Mouse (Mus musculus) neural tube, embryonic 11.5 days (tissue): ENCODE measurements around the gene Pcyt2. TPM values are rescaled to one million over a fixed set of nuclear protein-coding genes. Genes with fewer than 3 reads are reported as not detected.

Experiments
- ATAC-seq: fragments of 200-750 bp; cut with Nextera tagmentation; 2 replicates; pipeline ENCODE4 v1.8.0; 2017; ENCODE audit warnings: moderate number of reproducible peaks, mild to moderate bottlenecking, moderate TSS enrichment, moderate library complexity; ENCODE audit not compliant: insufficient read depth, low FRiP score, low TSS enrichment
- DNase-seq: peaks from one replicate; pipeline ENCODE4 v3.0.0-alpha.2; 2015; ENCODE audit warnings: low spot score
- H3K27ac ChIP-seq: fragments of 300-500 bp; sonication (generic); 2 replicates; pipeline ENCODE4 v1.5.1; 2014; ENCODE audit warnings: low read depth, mild to moderate bottlenecking, low read length
- H3K27me3 ChIP-seq: fragments of 300-500 bp; sonication (generic); 2 replicates; pipeline ENCODE4 v1.6.1; 2014; ENCODE audit warnings: mild to moderate bottlenecking, low read length, mixed read lengths; ENCODE audit not compliant: control insufficient read depth, insufficient read depth
- H3K36me3 ChIP-seq: fragments of 300-500 bp; sonication (generic); 2 replicates; pipeline ENCODE4 v1.6.1; 2014; ENCODE audit warnings: mild to moderate bottlenecking, low read length, moderate library complexity, mixed read lengths; ENCODE audit not compliant: control insufficient read depth, insufficient read depth
- H3K4me1 ChIP-seq: fragments of 300-500 bp; sonication (generic); 2 replicates; pipeline ENCODE4 v1.6.1; 2014; ENCODE audit warnings: low read length, mixed read lengths; ENCODE audit not compliant: control insufficient read depth, insufficient read depth
- H3K4me2 ChIP-seq: fragments of 300-500 bp; sonication (generic); 2 replicates; pipeline ENCODE4 v1.6.1; 2014; ENCODE audit warnings: low read depth, mild to moderate bottlenecking, moderate library complexity
- H3K4me3 ChIP-seq: fragments of 300-500 bp; sonication (generic); 2 replicates; pipeline ENCODE4 v1.5.1; 2014; ENCODE audit warnings: low read depth, low read length
- H3K9ac ChIP-seq: fragments of 300-500 bp; sonication (generic); 2 replicates; pipeline ENCODE4 v1.6.1; 2014; ENCODE audit warnings: mild to moderate bottlenecking, low read length
- H3K9me3 ChIP-seq: fragments of 300-500 bp; sonication (generic); 2 replicates; pipeline ENCODE4 v1.6.1; 2016; ENCODE audit warnings: low read length; ENCODE audit not compliant: control insufficient read depth
- WGBS: fragments of 180-500 bp; shearing (Covaris S2); extraction: QIAGEN DNeasy Blood & Tissue Kit; methylation state at CpG from one replicate; pipeline ENCODE4 v1.1.7; 2014; 5-methylcytosine and 5-hydroxymethylcytosine counted together
- polyA plus RNA-seq: library from polyadenylated mRNA; unstranded; fragments of >200 nt; fragmentation: Nextera tagmentation; extraction: Ambion mirVana; gene quantifications from 2 replicates; pipeline ENCODE4 v1.2.1, GENCODE M21; 2014

Pcyt2 gene
- polyA plus RNA-seq, 1 experiment from 2014 or later, result 118 TPM

DNA sequence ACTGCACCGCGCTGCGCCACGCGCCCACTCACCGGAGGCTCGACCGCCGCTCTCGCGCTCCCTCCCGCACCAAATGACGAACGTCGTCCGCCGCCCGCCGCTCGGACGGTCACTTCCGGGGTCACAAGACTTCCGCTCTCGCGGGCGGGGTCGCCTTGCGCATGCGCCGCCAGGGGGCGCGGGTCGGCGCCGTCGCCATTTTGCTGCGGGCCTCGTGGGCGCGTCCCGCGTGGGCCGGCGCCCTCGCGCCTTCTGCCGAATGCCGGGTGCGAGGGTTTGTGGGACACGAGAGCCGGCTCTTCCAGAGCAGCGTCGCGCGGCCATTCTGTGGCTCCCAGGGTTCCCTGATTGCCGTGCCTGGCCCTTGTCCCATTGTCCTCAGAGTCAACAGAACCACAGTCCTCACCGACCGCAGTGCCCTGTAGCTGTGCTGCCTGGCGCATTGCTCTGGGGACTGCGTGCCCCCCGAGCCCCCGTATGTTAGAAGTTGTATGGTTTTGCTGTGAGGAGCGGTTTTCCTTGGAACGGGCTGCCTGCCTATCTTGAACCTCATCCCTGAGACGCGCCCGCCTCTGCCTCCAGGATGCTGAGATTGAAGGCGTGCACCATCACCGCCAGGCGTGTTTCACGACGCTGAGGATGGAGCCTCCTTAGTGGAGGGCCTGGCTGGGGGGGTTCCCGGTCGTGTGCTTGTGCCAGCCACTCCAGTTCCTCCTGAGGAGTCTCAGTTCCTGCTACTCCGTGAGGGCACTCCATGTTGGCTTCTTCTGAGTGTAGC lies 36.1 kb downstream of the Pcyt2 start, which contains the start of gene Arhgdia:
Arhgdia (minus strand) TSS at position 135 of the 778 bp plus-strand sequence.
- DNase-seq (peak; percentile 90), ATAC-seq (peak; percentile 69)
- H3K9me3 ChIP-seq, result peaks cover 3% of the 10 kb centered on the region; the same call in 1 of the 2 replicates
- peak within 1 kb of the TSS; percentile 96 for H3K4me2 ChIP-seq
- no peaks in the 10 kb centered on the region for H3K27me3 ChIP-seq
- H3K4me3 ChIP-seq, result peak within 1 kb of the TSS; percentile 98
- 7% methylated on average over 56 of the region's 75 CpGs for WGBS
- H3K36me3 ChIP-seq, result peaks cover 35% of the 10 kb centered on the region
- H3K4me1 ChIP-seq, result peaks cover 7% of the 10 kb centered on the region
- H3K27ac ChIP-seq, result peak within 1 kb of the TSS; percentile 76
- peak within 1 kb of the TSS; percentile 71 for H3K9ac ChIP-seq

DNA sequence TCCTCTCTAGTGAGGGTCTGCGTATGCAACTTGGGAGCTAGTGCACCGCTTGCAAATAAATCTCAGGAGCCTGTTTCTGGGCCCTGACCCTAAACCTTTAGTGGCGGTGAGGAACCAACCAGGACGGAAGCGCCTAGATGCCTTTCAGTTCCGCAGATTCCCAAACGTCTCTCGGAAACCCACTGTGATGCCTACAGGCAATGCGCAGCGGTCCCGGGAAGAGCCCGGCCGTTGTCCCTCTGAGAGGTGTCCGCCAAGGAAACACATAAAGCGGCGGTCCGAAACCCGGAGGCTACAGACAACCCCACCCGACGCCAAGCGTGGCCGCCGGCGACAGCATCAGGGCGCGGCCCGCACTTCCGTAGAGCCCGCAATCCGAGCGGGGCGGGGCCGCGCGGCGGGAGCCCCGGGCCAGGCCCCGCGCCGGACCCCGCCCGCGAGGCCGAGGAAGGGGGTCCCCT lies 36.8 kb downstream of the Pcyt2 start:
- 1% methylated on average over 32 of the region's 44 CpGs for WGBS
- peak; percentile 49 for DNase-seq
- peak; percentile 35 for ATAC-seq
- H3K4me1 ChIP-seq, result peaks cover 7% of the 10 kb centered on the region
- H3K27me3 ChIP-seq, result no peaks in the 10 kb centered on the region
- H3K4me3 ChIP-seq, result peak overlapping the region; percentile 98
- peak overlapping the region; percentile 76 for H3K27ac ChIP-seq
- peak overlapping the region; percentile 96 for H3K4me2 ChIP-seq
- peak overlapping the region; percentile 71 for H3K9ac ChIP-seq
- H3K9me3 ChIP-seq, result peaks cover 3% of the 10 kb centered on the region; the same call in 1 of the 2 replicates
- peaks cover 28% of the 10 kb centered on the region for H3K36me3 ChIP-seq

DNA sequence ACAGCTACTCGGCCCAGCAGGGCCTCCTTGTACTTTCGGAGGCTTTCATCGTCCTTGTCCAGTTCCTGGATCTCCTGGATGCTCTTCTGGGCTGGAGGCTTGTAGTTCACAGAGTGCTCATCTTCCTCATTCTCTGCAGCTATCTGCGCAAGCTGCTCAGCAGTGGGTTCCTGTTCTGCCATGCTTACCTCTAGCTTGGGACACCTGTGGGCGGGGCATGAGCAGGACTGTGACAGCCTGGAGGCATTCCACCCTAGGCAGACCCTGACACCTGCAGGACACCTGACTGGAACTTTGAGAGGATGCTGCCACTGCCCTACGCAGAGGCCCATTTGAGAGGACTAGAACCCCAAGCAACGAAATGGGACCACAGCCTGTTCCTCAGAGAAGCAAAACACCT lies 37.5 kb downstream of the Pcyt2 start:
- H3K27ac ChIP-seq, result no peak overlapping the region
- peaks cover 7% of the 10 kb centered on the region for H3K4me1 ChIP-seq
- peak overlapping the region; percentile 71 for H3K9ac ChIP-seq
- H3K4me2 ChIP-seq, result peak overlapping the region; percentile 96
- H3K4me3 ChIP-seq, result peak overlapping the region; percentile 98
- H3K9me3 ChIP-seq, result peaks cover 3% of the 10 kb centered on the region; the same call in 1 of the 2 replicates
- ATAC-seq, result no peak; the same call in 1 of the 2 replicates
- 65% methylated on average over 7 of the region's 7 CpGs for WGBS
- DNase-seq, result no peak
- H3K27me3 ChIP-seq, result no peaks in the 10 kb centered on the region
- peaks cover 23% of the 10 kb centered on the region for H3K36me3 ChIP-seq

DNA sequence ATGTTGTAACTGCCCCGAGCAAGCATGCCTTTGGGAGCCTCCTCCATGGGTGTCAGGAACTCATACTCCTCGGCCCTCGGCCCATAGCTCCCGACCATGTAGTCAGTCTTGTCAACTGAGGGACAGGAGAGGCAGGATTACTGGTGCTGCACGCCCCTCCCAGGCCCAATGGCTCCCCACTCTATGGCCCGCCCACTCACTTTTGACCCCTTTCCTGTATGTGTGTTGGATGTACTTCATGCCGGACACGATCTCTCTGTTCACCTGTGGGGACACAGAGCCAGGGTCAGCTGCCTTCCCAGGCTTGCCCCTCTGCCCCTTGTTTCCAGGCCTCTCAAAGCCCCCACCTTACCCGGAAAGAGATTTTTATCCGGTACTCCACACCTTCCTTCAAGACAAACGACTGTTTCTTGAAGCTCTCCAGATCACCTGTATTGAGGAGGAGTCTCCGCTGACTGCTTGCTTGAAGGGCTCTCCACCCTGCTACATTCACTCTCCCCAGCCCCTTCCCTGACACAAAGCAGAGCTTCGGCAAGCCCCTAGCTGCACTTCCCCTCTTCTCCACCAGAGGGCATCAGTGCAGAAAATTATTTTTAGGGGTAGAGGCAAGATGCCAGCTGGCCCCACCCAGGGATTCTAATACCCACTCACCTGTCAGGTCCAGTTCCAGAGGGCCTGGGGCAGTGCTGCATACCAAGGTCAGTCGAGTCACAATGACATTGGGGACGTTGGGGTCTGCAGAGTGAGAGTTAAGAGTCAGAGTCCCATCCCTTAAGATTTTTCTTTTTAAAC lies 38.2 kb downstream of the Pcyt2 start:
- no peak for ATAC-seq
- Histone ChIP-seq H3K4me3 (peak overlapping the region; percentile 98), H3K27ac (no peak overlapping the region), H3K27me3 (no peaks in the 10 kb centered on the region), H3K4me1 (peaks cover 8% of the 10 kb centered on the region), H3K9ac (no peak overlapping the region), H3K36me3 (peaks cover 23% of the 10 kb centered on the region), H3K4me2 (peak overlapping the region; percentile 96), H3K9me3 (peaks cover 3% of the 10 kb centered on the region; the same call in 1 of the 2 replicates)
- peak; percentile 86 for DNase-seq
- WGBS, result 66% methylated on average over 15 of the region's 15 CpGs

DNA sequence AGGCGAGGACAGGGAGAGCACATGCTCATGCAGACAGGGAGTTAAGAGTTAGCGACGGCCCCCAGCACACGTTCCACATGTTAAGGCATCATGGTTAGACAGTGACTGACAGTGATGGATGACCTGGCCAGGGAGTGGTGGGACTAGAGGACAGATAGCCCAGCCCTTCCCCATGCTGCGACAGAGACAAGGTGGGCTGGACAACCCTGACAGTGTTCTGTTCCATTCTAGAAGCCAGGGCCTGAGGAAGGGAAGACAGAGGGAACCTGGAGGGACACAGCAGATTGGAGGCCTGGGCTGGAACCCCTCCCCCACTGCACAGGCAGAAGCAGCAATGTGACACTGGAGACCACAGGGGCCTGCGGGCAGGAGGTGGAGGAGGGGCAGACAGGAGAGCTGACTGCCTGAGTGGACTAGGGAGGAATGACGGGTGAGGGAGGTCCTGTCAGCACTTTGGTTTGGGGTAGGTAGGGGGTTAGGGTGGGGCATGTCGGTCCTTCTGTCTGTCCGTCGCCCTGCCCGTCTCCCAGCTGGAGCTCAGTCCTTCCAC lies 39.0 kb downstream of the Pcyt2 start:
- no peaks in the 10 kb centered on the region for H3K27me3 ChIP-seq
- 86% methylated on average over 11 of the region's 11 CpGs for whole genome bisulfite sequencing
- no peak for ATAC-seq
- DNase-seq, result no peak
- peaks cover 21% of the 10 kb centered on the region for H3K36me3 ChIP-seq
- H3K27ac ChIP-seq, result no peak overlapping the region
- H3K4me2 ChIP-seq, result no peak overlapping the region
- H3K4me1 ChIP-seq, result peaks cover 13% of the 10 kb centered on the region
- peaks cover under 1% of the 10 kb centered on the region; the same call in 1 of the 2 replicates for H3K9me3 ChIP-seq
- no peak overlapping the region for H3K4me3 ChIP-seq
- peak overlapping the region; percentile 26; the same call in 1 of the 2 replicates for H3K9ac ChIP-seq

DNA sequence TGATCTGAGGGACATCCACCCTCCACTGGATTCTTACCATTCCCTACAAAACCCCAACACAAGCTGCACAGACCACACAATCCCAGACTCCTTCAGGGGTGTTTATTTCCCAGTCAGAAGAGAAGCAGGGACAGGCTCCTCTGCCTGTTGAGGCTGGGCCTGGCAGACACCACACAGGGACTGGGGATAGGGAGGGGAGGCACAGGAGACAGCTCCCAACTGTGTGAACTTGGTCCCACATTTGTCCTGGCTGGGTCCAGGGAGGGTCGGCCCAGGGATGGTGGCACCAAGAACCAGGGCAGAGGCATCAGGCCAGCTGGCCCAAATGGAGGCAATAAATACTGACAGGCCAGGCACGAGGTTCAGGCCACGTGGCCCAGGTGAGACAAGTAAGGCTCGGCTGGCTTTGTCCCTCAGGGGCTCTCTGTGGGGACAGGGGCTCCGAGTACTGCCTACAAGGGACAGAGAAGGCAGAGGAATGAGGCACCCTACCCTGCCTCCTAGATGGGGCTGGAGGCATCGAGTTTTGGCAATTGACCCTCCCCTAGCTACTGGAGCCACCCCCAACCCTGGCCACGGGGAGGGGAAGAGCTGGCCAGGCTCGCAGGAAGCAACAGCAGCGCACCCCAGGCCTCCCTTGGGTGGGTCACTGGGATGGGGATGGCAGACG lies 39.6 kb downstream of the Pcyt2 start:
- no peaks in the 10 kb centered on the region for H3K27me3 ChIP-seq
- H3K4me1 ChIP-seq, result peaks cover 13% of the 10 kb centered on the region
- no peak for ATAC-seq
- no peak overlapping the region for H3K9ac ChIP-seq
- H3K4me3 ChIP-seq, result no peak overlapping the region
- 85% methylated on average over 10 of the region's 10 CpGs for WGBS
- H3K36me3 ChIP-seq, result peaks cover 20% of the 10 kb centered on the region
- no peak overlapping the region for H3K4me2 ChIP-seq
- no peak overlapping the region for H3K27ac ChIP-seq
- no peak for DNase-seq
- no peaks in the 10 kb centered on the region for H3K9me3 ChIP-seq

DNA sequence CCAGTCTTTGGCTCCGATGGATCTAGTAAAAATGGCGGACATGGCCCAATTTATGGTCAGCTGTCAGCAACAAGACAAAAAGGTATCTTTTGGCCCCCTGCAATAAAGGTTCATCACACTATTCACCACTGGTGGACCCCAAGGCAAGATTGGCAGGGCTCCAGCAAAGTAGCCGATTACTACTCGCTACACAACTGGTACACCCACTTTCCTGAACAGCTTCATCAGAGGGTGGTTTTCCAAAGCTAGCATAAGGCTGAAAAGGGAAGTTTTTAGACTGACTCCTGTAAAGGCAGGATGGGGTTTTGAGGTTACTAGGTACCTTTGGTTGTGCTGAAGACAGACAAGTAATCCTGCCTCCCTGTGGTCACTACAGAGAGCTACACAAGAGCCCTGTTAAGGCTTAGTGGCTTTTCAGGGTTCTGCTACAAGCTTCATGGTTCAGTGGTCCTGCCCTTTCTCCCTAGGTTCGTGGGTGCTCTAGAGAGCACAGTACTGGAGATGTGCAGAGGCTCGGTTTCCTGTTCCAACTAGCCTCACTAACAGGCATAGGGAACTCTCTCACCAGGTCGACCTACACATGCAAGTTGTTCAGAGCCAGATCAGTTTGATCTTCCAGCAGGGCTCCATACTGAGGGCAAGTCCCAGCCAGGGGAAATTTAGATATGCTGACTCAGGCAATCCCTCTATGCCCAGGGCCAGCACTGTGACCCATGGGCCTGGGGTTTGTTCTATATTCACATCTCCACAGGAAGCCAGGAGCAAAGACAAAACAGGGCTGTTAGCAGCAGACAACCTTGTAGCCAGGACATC lies 40.3 kb downstream of the Pcyt2 start:
- DNase-seq, result no peak
- H3K4me2 ChIP-seq, result no peak overlapping the region
- WGBS, result 83% methylated on average over 7 of the region's 7 CpGs
- H3K27ac ChIP-seq, result no peak overlapping the region
- peaks cover 13% of the 10 kb centered on the region for H3K4me1 ChIP-seq
- H3K9ac ChIP-seq, result no peak overlapping the region
- no peak overlapping the region for H3K4me3 ChIP-seq
- H3K27me3 ChIP-seq, result no peaks in the 10 kb centered on the region
- no peaks in the 10 kb centered on the region for H3K9me3 ChIP-seq
- ATAC-seq, result no peak
- peaks cover 20% of the 10 kb centered on the region for H3K36me3 ChIP-seq
